Mouse (Mus musculus) forebrain, postnatal 0 days (tissue): Measurements from ENCODE around the gene Brms1. TPM values are rescaled to one million over a fixed set of nuclear protein-coding genes. Genes with fewer than 3 reads are reported as not detected.
A peak's percentile ranks its signal among the peaks of the same experiment; 100 is the strongest.
"Not testable (repeated sequence)": the region's sequence is repeated elsewhere in the genome, so short reads cannot be mapped to it uniquely, and the experiment has no call there.

Experiments used
- ATAC-seq: fragments of 200-750 bp; cut with Nextera tagmentation; 2 replicates; pipeline ENCODE4 v1.8.0; 2017; ENCODE audit warnings: mild to moderate bottlenecking, moderate library complexity
- DNase-seq: peaks from one replicate; pipeline ENCODE4 v3.0.0-alpha.2; 2015
- H3K27ac ChIP-seq: fragments of 300-500 bp; sonication (generic); 2 replicates; pipeline ENCODE4 v1.5.1; 2014; ENCODE audit warnings: low read depth, mild to moderate bottlenecking, antibody characterized with exemption, low read length, moderate library complexity, mixed read lengths
- H3K27me3 ChIP-seq: fragments of 300-500 bp; sonication (generic); 2 replicates; pipeline ENCODE4 v1.6.1; 2014; ENCODE audit warnings: mild to moderate bottlenecking, low read length, mixed read lengths; ENCODE audit not compliant: insufficient read depth
- H3K36me3 ChIP-seq: fragments of 300-500 bp; sonication (generic); 2 replicates; pipeline ENCODE4 v1.6.1; 2014; ENCODE audit warnings: mild to moderate bottlenecking, moderate library complexity; ENCODE audit not compliant: insufficient read depth
- H3K4me1 ChIP-seq: fragments of 300-500 bp; sonication (generic); 2 replicates; pipeline ENCODE4 v1.6.1; 2014; ENCODE audit warnings: antibody characterized with exemption; ENCODE audit not compliant: insufficient read depth
- H3K4me2 ChIP-seq: fragments of 300-500 bp; sonication (generic); 2 replicates; pipeline ENCODE4 v1.6.1; 2014; ENCODE audit warnings: low read depth, mild to moderate bottlenecking, moderate library complexity
- H3K4me3 ChIP-seq: fragments of 300-500 bp; sonication (generic); 2 replicates; pipeline ENCODE4 v1.5.1; 2014; ENCODE audit warnings: low read depth, low read length, mixed read lengths
- H3K9ac ChIP-seq: fragments of 300-500 bp; sonication (generic); 2 replicates; pipeline ENCODE4 v1.6.1; 2014; ENCODE audit warnings: mild to moderate bottlenecking
- H3K9me3 ChIP-seq: fragments of 300-500 bp; sonication (generic); 2 replicates; pipeline ENCODE4 v1.6.1; 2016; ENCODE audit warnings: low read length
- CTCF ChIP-seq: sonication (generic); IDR thresholded peaks from 2 replicates; pipeline ENCODE4 v1.5.1; 2016; ENCODE audit warnings: antibody characterized with exemption, control low read depth, low read depth
- WGBS: fragments of 180-500 bp; shearing (Covaris S2); extraction: QIAGEN DNeasy Blood & Tissue Kit; methylation state at CpG from one replicate; pipeline ENCODE4 v1.1.7; 2014; 5-methylcytosine and 5-hydroxymethylcytosine counted together
- polyA plus RNA-seq: library from polyadenylated mRNA; unstranded; fragments of >200 nt; fragmentation: Nextera tagmentation; extraction: Ambion mirVana; gene quantifications from 2 replicates; pipeline ENCODE4 v1.2.1, GENCODE M21; 2015
- total RNA-seq: library from RNA; depleted of rRNA; stranded (reverse); fragments of >200 nt; gene quantifications from 2 replicates; pipeline ENCODE4 v1.2.3, GENCODE M21; 2014; rRNA removed

Gene Brms1
- total RNA-seq (9.5 and 15.5 TPM in 2 replicates), polyA plus RNA-seq (27.6 and 29.3 TPM in 2 replicates)

- no peaks in the 10 kb centered on the region for H3K27me3 ChIP-seq
- DNase-seq (peak; percentile 96), ATAC-seq (peak; percentile 76)
- TF ChIP-seq CTCF: no peak; the same call in 1 of the 2 replicates
- peak within 1 kb of the TSS; percentile 93 for H3K4me2 ChIP-seq
- WGBS: 7% methylated on average over 40 of the region's 40 CpGs
- H3K36me3 ChIP-seq: peaks cover 21% of the 10 kb centered on the region; the same call in 1 of the 2 replicates
- H3K27ac ChIP-seq: peak within 1 kb of the TSS; percentile 74
- peak within 1 kb of the TSS; percentile 81 for H3K4me3 ChIP-seq
- peak within 1 kb of the TSS; percentile 76 for H3K9ac ChIP-seq
- no peaks in the 10 kb centered on the region for H3K9me3 ChIP-seq
- 0 out of 2 replicates have a peak, but pooled peaks cover 15% of the 10 kb centered on the region for H3K4me1 ChIP-seq
Measured at GRCm38 (mm10) chr19:5040862-5041523, at the start of gene Brms1. Gene Brms1, plus strand, starts transcription at chr19:5041354.

GRCm38 (mm10) chr19:4992371-4992770 lies 48.8 kb upstream of the Brms1 start:
- WGBS: 15% methylated on average over 8 of the region's 8 CpGs
- H3K4me1 ChIP-seq: peaks cover 32% of the 10 kb centered on the region
- H3K4me2 ChIP-seq: peak overlapping the region; percentile 18; the same call in 1 of the 2 replicates

GRCm38 (mm10) chr19:4992904-4993303 lies 48.2 kb upstream of the Brms1 start:
- Histone ChIP-seq H3K4me1 (peaks cover 32% of the 10 kb centered on the region), H3K27ac (peak overlapping the region; percentile 45)

More at GRCm38 (mm10) chr19:4992371-4992770, 48.8 kb upstream of the Brms1 start:
- no peaks in the 10 kb centered on the region for H3K9me3 ChIP-seq
- H3K27me3 ChIP-seq: no peaks in the 10 kb centered on the region
- H3K9ac ChIP-seq: no peak overlapping the region
- H3K27ac ChIP-seq: peak overlapping the region; percentile 45
- no peaks in the 10 kb centered on the region for H3K36me3 ChIP-seq
- DNase-seq: no peak
- H3K4me3 ChIP-seq: no peak overlapping the region
- no peak for ATAC-seq
- no peak for TF ChIP-seq CTCF

GRCm38 (mm10) chr19:4994043-4994442 lies 47.1 kb upstream of the Brms1 start:
- no peak overlapping the region for H3K4me3 ChIP-seq
- H3K9ac ChIP-seq: peak overlapping the region; percentile 26; the same call in 1 of the 2 replicates
- H3K4me2 ChIP-seq: peak overlapping the region; percentile 18
- H3K27me3 ChIP-seq: no peaks in the 10 kb centered on the region
- TF ChIP-seq CTCF: no peak
- peak overlapping the region; percentile 76 for H3K27ac ChIP-seq
- ATAC-seq (peak; percentile 66; the same call in 1 of the 2 replicates), DNase-seq (peak; percentile 84)
- peaks cover 31% of the 10 kb centered on the region for H3K4me1 ChIP-seq
- WGBS: 23% methylated on average over 5 of the region's 5 CpGs
- no peaks in the 10 kb centered on the region for H3K9me3 ChIP-seq
- H3K36me3 ChIP-seq: no peaks in the 10 kb centered on the region

More at GRCm38 (mm10) chr19:4992904-4993303, 48.2 kb upstream of the Brms1 start:
- Histone ChIP-seq H3K9me3 (no peaks in the 10 kb centered on the region), H3K27me3 (no peaks in the 10 kb centered on the region), H3K4me2 (peak overlapping the region; percentile 18), H3K4me3 (no peak overlapping the region), H3K9ac (no peak overlapping the region), H3K36me3 (no peaks in the 10 kb centered on the region)
- 2% methylated on average over 9 of the region's 9 CpGs for WGBS
- DNase-seq (peak; percentile 80), ATAC-seq (peak; percentile 54)
- peak; percentile 45 for TF ChIP-seq CTCF

- Histone ChIP-seq H3K9ac (no peak overlapping the region), H3K27ac (no peak overlapping the region), H3K4me2 (peak overlapping the region; percentile 15; the same call in 1 of the 2 replicates), H3K27me3 (no peaks in the 10 kb centered on the region; the same call in 1 of the 2 replicates), H3K4me3 (0 out of 2 replicates have a peak overlapping the region, but pooled peaks have one; percentile 3), H3K4me1 (peaks cover 17% of the 10 kb centered on the region), H3K36me3 (no peaks in the 10 kb centered on the region), H3K9me3 (no peaks in the 10 kb centered on the region)
- ATAC-seq: no peak
- no peak for DNase-seq
- WGBS: 66% methylated on average over 6 of the region's 6 CpGs
- TF ChIP-seq CTCF: no peak
Measured at GRCm38 (mm10) chr19:4999445-5000140, 41.6 kb upstream of the Brms1 start.

GRCm38 (mm10) chr19:5001666-5002406 lies 39.3 kb upstream of the Brms1 start:
- Histone ChIP-seq H3K36me3 (no peaks in the 10 kb centered on the region), H3K9me3 (no peaks in the 10 kb centered on the region), H3K27ac (peak overlapping the region; percentile 93), H3K27me3 (no peaks in the 10 kb centered on the region; the same call in 1 of the 2 replicates), H3K4me2 (peak overlapping the region; percentile 63), H3K4me3 (peak overlapping the region; percentile 29), H3K4me1 (peaks cover 10% of the 10 kb centered on the region), H3K9ac (peak overlapping the region; percentile 51)
- DNase-seq (peak; percentile 98), ATAC-seq (peak; percentile 99)
- TF ChIP-seq CTCF: peak; percentile 96
- WGBS: 1% methylated on average over 39 of the region's 39 CpGs

- ATAC-seq, H3K4me3 ChIP-seq: not testable (repeated sequence)
Measured at GRCm38 (mm10) chr19:5003644-5004043, 37.5 kb upstream of the Brms1 start.

More at GRCm38 (mm10) chr19:5003644-5004043, 37.5 kb upstream of the Brms1 start:
- not testable (repeated sequence) for H3K9ac ChIP-seq, H3K9me3 ChIP-seq, DNase-seq, H3K4me1 ChIP-seq, H3K4me2 ChIP-seq, H3K27me3 ChIP-seq, H3K36me3 ChIP-seq, H3K27ac ChIP-seq
- 63% methylated on average over 2 of the region's 2 CpGs for WGBS
